Mouse (Mus musculus) heart, postnatal 25 days (tissue): ENCODE data around the gene Stox1. TPM values are rescaled to one million over a fixed set of nuclear protein-coding genes. Genes with fewer than 3 reads are reported as not detected.
A peak's percentile ranks its signal among the peaks of the same experiment; 100 is the strongest.

ENCODE experiments used
- DNase-seq: peaks from one replicate; pipeline ENCODE4 v3.0.0; 2022; ENCODE audit warnings: low spot score
- intact Hi-C: fragments of 180-260 bp; cut with DNase I; formaldehyde crosslinking; loops from one replicate; pipeline ENCODE4 v1.15.1; 2025
- microRNA-seq: library from miRNA; unstranded; fragments of <30 nt; microRNA quantifications from one replicate; pipeline ENCODE4 v1.2.0, GENCODE M21; 2022
- total RNA-seq, 2 experiments: library from RNA; stranded (reverse); gene quantifications; 2 replicates each; pipeline ENCODE4 v1.2.3; 2021

The Stox1 gene
- total RNA-seq, 2 experiments from 2014 or later = 0.70 to 0.89 TPM

DNA sequence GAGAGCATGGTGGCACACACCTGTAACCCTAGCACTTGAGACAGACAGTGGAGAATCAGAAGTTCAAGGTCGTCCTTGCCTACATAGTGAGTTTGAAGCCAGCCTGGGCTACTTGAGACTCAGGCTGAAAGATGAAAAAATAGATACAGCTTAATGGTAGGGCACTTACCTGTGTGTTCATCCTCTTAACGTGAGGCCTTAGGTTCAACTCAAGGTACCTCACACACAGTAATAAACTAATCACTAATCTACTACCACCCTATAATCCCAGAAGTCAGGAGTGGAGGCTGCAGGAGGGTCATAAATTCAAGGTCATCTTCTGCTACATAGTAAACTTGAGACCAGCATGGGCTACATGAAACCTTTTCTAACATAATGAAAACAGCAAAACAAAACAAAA lies 57.5 kb downstream of the Stox1 start:
- intact Hi-C loops = loop anchor here (10.0 kb wide), 1 partner anchor 164 kb away; no protein-coding TSS in a partner anchor
- DNase-seq = no peak

DNA sequence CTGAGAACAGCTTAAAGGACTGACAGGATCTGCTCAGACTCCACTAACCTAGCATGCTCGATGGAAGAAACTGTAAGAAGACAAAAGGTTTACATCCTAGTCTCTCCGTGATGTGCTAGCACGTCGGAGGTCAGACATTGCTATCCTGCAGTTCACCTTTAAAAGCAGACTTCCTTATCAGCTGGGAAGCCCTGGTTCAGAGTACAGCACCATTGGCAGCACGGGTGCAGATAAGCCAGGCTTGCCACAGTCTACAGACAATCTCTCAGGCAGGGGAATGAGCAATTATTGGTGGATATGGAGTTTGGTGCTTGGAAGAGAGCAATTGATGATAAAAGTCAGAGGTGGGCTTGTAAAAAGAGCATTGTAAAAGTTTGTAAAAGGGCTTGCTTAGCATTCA lies 57.9 kb downstream of the Stox1 start:
- DNase-seq = no peak
- intact Hi-C loops = loop anchor here (10.0 kb wide), 1 partner anchor 163 kb away; no protein-coding TSS in a partner anchor

DNA sequence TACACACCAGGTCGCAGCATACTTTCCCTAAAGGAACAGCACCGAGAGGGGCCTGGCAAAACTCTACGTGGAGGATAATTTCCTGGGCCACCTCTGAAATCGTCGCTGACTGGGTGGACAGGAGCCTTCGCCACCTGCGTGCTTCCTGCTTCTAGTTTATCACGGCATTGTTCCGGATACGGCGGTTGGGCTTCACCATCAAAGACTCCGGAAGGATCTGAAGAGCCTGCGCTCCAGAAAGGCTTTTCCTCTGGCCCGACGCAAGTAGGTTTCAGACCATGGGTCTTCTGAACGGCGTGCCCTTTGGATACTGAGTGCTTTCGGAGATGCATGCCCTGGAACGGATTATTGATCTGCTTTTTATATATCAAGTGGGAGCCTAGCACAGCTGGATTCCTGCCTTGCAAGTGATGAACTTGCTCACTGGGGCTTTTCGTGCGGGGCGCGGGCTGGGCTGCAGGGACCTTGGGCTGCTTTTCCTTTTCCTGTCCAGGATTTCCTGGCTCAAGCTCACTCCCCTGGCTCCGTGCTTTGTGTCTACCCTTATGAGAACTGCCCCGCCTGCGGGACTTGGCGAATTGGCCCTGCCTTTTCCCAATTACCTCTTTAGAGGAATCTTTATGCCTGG lies 60.9 kb downstream of the Stox1 start:
- intact Hi-C loops = loop anchor here (10.0 kb wide), 1 partner anchor 160 kb away; no protein-coding TSS in a partner anchor
- peak; percentile 69 for DNase-seq

DNA sequence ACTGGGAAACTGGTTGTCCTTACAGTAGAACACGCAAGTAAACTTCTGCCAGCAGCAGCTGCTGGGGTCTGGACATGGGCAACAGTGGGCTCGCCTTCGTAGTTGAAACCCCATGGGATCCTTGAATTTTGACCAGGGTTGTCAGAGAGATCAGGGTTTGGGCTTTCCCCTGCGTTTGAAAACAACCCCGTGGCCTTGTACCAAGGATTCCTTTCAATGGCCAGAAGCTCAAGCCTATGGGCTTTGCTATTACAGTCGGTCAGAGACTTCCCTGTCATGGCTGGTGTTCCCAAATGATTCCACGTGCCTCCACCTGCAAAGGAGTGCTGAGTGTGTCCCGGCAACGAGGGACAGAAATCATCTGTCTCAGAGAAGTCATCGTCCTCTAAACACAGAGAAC lies 61.8 kb downstream of the Stox1 start:
- intact Hi-C loops = loop anchor here (10.0 kb wide), 1 partner anchor 159 kb away; no protein-coding TSS in a partner anchor
- no peak for DNase-seq

DNA sequence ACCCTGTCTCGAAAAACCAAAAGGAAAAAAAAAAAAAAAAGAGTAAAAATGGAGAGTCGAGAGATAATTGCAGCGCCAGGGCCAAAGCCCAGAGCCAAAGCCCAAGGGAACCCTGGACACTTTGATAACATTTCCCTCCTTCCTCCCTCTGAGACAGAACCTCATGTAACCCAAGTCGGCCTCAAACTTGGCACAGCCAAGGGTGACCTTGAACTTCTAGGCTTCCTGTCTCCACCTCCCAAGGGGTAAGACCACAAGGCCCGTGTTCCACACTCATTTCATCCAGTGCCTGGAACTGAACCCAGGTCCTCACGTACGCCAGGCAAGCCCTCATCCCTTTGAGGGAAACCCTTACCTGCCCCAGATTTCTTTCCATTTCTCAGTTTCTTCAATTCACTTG lies 69.2 kb downstream of the Stox1 start:
- intact Hi-C loops = no loop called here
- no peak for DNase-seq

DNA sequence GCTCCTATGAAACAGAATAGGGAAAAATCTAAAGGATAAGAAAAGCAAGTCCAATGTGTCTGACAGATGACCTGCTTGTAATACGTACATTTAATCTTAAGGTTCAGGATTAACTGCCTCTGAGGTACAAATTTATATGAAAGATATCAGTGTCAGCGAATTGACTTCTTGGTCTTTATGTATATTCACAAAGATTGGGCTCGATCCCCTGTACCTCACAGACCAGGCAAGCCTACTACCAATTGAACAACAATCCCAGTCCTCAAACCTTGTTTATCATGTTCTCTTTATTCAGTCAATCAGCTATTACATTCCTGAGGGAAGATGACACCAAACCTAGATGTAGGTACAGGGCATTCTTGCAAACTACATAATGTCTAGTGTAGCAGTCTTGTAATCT lies 74.0 kb downstream of the Stox1 start:
- no peak for DNase-seq
- intact Hi-C loops = loop anchor here (5.0 kb wide), 2 partner anchors 140 to 590 kb away; partner anchors contain the start of genes Ccar1 and Herc4

DNA sequence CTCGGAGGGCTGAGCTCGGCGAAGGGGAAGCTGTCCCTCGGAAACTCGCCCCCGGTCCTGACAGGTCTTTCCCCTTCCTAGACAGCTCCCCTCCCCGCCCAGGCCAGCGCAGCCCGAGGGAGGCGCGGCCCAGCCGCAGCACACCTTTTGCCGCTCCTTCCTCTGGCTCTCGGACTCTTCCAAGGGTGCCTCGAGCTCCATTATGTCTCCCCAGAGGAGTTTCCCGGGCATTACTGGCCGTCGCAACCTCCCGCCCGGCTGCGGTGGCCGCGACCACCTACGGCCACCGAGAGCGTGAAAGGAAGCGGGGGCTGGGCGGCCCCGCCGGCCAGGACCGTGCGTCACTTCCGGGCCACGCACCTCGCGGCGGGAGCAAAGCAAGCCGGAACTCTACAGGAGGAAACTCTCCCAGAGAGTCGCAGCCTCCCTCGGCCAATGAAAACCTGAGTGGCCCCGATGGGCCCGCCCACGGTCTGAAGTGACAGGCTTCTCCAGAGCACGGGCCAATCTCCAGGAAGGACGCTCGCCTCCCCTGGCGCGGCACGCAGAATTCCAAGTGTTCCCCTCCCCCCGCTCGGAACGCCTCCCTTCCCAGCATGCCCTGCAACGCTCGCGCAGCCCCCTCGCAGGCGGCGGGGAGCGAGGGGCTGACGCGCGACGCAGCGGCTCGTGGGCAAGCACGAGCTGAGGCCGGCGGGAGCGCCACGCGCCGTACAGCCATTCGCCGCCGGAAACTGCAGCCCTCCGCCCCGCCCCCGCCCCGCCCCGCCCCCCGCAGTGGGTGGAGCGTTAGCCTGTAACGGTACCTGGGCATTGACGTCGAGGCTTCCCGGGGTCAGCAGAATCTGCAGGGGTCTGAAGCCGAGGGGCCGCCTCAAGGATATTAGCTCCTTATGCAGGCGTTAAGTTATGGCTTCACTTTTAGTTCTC lies 74.8 kb downstream of the Stox1 start, which contains the start of gene Ddx50:
Ddx50 (minus strand) TSS at position 338 of the 930 bp plus-strand sequence.
- DNase-seq = peak; percentile 99
- intact Hi-C loops = loop anchor here (5.0 kb wide), 2 partner anchors 141 to 591 kb away; partner anchors contain the start of genes Ccar1 and Herc4

DNA sequence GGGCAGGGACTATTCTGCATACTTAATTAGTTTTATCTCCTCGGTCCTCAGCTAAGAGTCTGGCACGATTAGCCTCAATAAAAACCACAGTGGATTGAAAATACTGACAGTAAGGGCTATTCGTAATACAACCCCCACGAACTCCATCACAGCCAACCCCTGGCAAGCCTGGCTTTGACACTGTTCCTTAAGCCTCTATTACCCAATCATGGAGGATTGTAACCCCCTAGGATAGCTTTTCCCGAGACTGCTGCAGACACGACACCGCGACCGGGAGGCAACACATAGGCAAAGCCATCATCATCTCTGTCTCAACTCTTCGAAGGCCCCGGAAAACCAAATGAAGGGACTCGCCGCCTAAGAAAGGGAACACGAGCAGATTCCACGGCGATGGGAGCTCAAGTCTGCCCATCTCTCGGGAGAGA lies 75.6 kb downstream of the Stox1 start:
- intact Hi-C loops = loop anchor here (5.0 kb wide), 2 partner anchors 142 to 592 kb away; partner anchors contain the start of genes Ccar1 and Herc4
- no peak for DNase-seq

Small RNA genes lying within 50 kb of the gene (microRNA-seq; reads per million reads assigned to microRNA genes)
- gene Mir7215 = not detected

Other genes starting within 250 kb of the Stox1 start
- 10 to 100 TPM; 40.9 to 48.2 TPM for gene Vps26a, start 239.3 kb downstream of the Stox1 start, total RNA-seq
- gene Srgn, start 198.7 kb downstream of the Stox1 start, total RNA-seq = 10 to 100 TPM; 40.2 to 45.4 TPM
- 10 to 100 TPM; 36.8 to 41.7 TPM for gene Kif1bp, start 147.7 kb downstream of the Stox1 start, total RNA-seq
- gene Ddx21, start 123.8 kb downstream of the Stox1 start, total RNA-seq = 10 to 100 TPM; 26.8 to 27.8 TPM
- gene Ddx50, start 74.9 kb downstream of the Stox1 start, total RNA-seq = 10 to 100 TPM; 48.2 to 51.7 TPM
- 10 to 100 TPM; 48.4 to 56.3 TPM for gene Ccar1, start 66.2 kb upstream of the Stox1 start, total RNA-seq
- 10 to 100 TPM; 11.0 to 12.7 TPM for gene Tet1, start 182.9 kb upstream of the Stox1 start, total RNA-seq
- 10 to 100 TPM; 23.0 to 23.2 TPM for gene Slc25a16, start 194.5 kb upstream of the Stox1 start, total RNA-seq
- gene Dna2, start 220.9 kb upstream of the Stox1 start, total RNA-seq = under 1 TPM; 0.75 TPM